Mouse (Mus musculus) hindbrain, embryonic 14.5 days (tissue): ENCODE data around the gene Bmt2. TPM values are rescaled to one million over a fixed set of nuclear protein-coding genes. Genes with fewer than 3 reads are reported as not detected.

Experiments
- ATAC-seq: fragments of 200-750 bp; cut with Nextera tagmentation; 2 replicates; pipeline ENCODE4 v1.8.0; 2017; ENCODE audit warnings: moderate number of reproducible peaks, mild to moderate bottlenecking, moderate TSS enrichment, moderate library complexity; ENCODE audit not compliant: low FRiP score
- DNase-seq: peaks from one replicate; pipeline ENCODE4 v3.0.0-alpha.2; 2015; ENCODE audit warnings: low spot score
- H3K27ac ChIP-seq: fragments of 300-500 bp; sonication (generic); 2 replicates; pipeline ENCODE4 v1.5.1; 2014; ENCODE audit warnings: mild to moderate bottlenecking, moderate library complexity
- H3K27me3 ChIP-seq: fragments of 300-500 bp; sonication (generic); 2 replicates; pipeline ENCODE4 v1.6.1; 2014; ENCODE audit warnings: mild to moderate bottlenecking, low read length, mixed read lengths; ENCODE audit not compliant: control insufficient read depth, insufficient read depth
- H3K36me3 ChIP-seq: fragments of 300-500 bp; sonication (generic); replicated peaks from 2 replicates; pipeline ENCODE4 v1.6.1; 2014; ENCODE audit not compliant: control insufficient read depth, insufficient read depth
- H3K4me1 ChIP-seq: fragments of 300-500 bp; sonication (generic); replicated peaks from 2 replicates; pipeline ENCODE4 v1.6.1; 2014; ENCODE audit warnings: antibody characterized with exemption, low read length, mixed read lengths; ENCODE audit not compliant: control insufficient read depth, insufficient read depth
- H3K4me2 ChIP-seq: fragments of 300-500 bp; sonication (generic); replicated peaks from 2 replicates; pipeline ENCODE4 v1.6.1; 2014; ENCODE audit warnings: mild to moderate bottlenecking, moderate library complexity
- H3K4me3 ChIP-seq: fragments of 300-500 bp; sonication (generic); replicated peaks from 2 replicates; pipeline ENCODE4 v1.5.1; 2014; ENCODE audit warnings: mild to moderate bottlenecking, low read length
- H3K9ac ChIP-seq: fragments of 300-500 bp; sonication (generic); 2 replicates; pipeline ENCODE4 v1.6.1; 2014
- H3K9me3 ChIP-seq: fragments of 300-500 bp; sonication (generic); 2 replicates; pipeline ENCODE4 v1.6.1; 2016; ENCODE audit warnings: low read length; ENCODE audit not compliant: control insufficient read depth
- WGBS: fragments of 180-500 bp; shearing (Covaris S2); extraction: QIAGEN DNeasy Blood & Tissue Kit; methylation state at CpG from one replicate; pipeline ENCODE4 v1.1.7; 2014; 5-methylcytosine and 5-hydroxymethylcytosine counted together
- polyA plus RNA-seq: library from polyadenylated mRNA; unstranded; fragments of >200 nt; fragmentation: Nextera tagmentation; extraction: Ambion mirVana; gene quantifications from 2 replicates; pipeline ENCODE4 v1.2.1, GENCODE M21; 2014

Bmt2 gene
- polyA plus RNA-seq, 1 experiment from 2014 or later = 25.0 TPM

DNA sequence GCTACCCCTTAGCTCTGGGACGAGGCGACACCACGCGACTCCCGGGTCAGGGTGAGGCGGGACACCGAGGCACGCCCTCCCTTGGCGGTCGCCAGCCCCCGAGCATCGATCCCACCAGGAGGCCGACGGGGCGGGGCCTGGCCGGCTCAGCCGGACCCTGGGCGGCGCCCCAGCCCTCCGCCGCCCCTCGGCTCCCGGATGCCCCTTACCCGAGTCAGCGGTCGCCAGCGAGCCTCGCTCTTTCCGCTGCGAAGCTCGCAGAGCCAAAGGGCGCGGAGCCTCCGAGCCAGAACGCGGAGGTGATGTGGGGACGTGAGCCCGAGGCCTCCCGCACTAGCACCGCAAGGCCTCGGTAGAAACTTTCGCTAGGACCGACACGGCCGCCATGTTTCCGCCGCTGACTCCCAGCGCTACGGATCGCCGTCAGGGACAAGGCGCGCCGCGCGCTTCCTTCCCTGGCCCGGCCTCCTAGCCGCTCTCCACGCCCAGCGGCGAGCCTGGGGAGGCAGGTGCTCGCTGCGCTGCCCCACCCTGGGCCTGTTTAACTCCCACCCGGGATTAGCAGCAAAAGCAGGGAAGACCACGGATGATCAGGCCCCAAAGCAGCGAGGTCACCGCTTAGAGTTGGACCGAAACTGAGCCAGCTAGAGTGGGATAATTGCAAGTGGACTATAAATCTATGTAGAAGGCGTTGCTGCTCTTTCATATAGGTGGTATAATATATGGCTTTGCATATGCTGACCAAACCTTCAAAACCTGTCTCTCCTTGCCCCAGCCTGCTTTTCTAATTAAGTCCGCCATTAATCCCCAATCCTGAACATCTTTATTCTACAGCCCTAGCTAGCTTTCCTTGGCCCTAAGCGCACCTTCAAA is 69.9 kb downstream of the Bmt2 start, which contains the start of gene Tmem168:
TSS of gene Tmem168 (minus strand) at position 480 of the 873 bp plus-strand sequence.
- WGBS = 2% methylated on average over 67 of the region's 71 CpGs
- Histone ChIP-seq H3K36me3 (0 out of 2 replicates have a peak, but pooled peaks cover 2% of the 10 kb centered on the region), H3K9ac (peak within 1 kb of the TSS; percentile 82), H3K27me3 (no peaks in the 10 kb centered on the region), H3K4me3 (peak within 1 kb of the TSS; percentile 72), H3K9me3 (no peaks in the 10 kb centered on the region), H3K27ac (peak within 1 kb of the TSS; percentile 91), H3K4me2 (peak within 1 kb of the TSS; percentile 65), H3K4me1 (peaks cover 10% of the 10 kb centered on the region)
- DNase-seq (peak; percentile 90), ATAC-seq (peak; percentile 96)

DNA sequence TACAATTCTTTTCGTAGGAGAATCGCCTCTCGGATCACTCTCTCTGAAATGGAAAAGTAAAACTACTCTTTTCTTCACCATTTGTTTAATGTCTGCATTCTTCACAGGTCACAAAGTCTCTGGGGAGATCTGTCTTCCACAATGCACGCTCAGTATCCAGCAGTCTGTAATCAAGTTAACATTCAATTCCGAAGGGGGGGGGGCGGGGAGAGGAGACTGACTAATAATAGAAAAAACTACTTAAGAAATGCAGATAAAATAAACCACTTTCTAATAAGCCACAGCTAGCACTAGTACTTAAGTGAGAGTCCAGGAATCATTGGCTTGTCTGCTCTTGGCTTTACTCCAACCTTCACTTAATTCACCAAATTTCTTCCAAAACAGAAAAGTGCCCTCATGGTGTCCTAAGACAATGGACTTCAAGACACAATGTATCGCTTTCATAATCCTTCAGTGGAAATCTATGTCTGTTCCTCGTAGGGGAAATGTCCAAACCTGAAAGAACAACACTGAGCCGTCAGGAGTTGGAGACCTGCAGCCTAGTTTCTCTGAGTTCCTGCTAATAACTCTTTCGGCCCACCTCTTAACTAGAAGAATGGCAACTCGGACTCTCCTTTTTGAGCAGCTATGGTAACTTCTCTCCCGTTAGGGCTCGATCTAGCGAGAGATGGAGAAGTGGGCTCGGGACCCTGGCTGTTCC is 70.7 kb downstream of the Bmt2 start:
- DNase-seq = peak; percentile 55
- H3K27me3 ChIP-seq = no peaks in the 10 kb centered on the region

DNA sequence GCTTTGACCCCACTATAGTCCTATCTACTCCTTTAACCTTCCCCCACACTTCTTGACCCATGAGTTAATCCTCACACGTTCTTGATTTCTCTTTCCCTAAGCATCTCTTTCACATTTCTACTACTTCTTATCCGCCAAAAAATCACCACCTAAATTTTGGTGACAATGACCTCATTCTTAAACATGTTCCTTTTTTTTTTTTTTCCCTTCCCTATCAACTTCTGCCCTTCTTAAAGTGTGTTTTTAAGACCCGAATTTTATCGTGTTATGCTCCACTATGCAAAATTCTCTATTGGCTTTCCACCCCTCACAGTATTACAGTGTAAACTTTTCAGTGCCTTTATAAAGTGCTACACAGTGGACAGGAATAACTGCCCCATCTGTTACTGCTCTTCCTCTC is 71.4 kb downstream of the Bmt2 start:
- Histone ChIP-seq H3K27ac (no peak overlapping the region), H3K4me1 (peaks cover 18% of the 10 kb centered on the region), H3K4me2 (peak overlapping the region; percentile 65), H3K36me3 (peaks cover 17% of the 10 kb centered on the region), H3K9me3 (no peaks in the 10 kb centered on the region), H3K9ac (peak overlapping the region; percentile 82), H3K27me3 (no peaks in the 10 kb centered on the region), H3K4me3 (peak overlapping the region; percentile 72)
- DNase-seq (no peak), ATAC-seq (no peak)
- WGBS = 84% methylated on average over 4 of the region's 4 CpGs

More for the DNA sequence above, 70.7 kb downstream of the Bmt2 start:
- Histone ChIP-seq H3K9ac (peak overlapping the region; percentile 82), H3K4me2 (peak overlapping the region; percentile 65), H3K36me3 (peaks cover 10% of the 10 kb centered on the region), H3K27ac (peak overlapping the region; percentile 91), H3K9me3 (no peaks in the 10 kb centered on the region), H3K4me1 (peaks cover 11% of the 10 kb centered on the region), H3K4me3 (peak overlapping the region; percentile 72)
- ATAC-seq = no peak; the same call in 1 of the 2 replicates
- WGBS = 12% methylated on average over 15 of the region's 15 CpGs

DNA sequence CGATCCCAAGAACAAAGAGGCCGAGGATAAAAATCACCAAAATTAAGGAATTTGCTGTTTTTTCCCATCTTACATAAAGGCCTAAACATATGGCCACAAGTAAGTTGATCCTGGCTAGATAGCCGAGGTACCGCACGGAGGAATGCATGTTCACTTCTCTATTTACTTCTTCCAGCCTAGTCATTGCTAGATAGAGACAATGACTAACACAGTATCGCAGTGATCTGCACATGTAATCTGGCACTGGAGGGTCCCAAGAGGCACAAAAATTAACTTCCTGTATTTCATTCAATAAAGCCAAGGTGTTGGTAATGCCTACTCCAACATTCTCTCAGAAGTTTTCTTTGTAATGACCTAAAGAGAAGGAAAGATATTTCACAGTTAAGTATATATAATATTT is 74.6 kb downstream of the Bmt2 start:
- ATAC-seq = no peak
- H3K9me3 ChIP-seq = no peaks in the 10 kb centered on the region
- 95% methylated on average over 6 of the region's 6 CpGs for WGBS

DNA sequence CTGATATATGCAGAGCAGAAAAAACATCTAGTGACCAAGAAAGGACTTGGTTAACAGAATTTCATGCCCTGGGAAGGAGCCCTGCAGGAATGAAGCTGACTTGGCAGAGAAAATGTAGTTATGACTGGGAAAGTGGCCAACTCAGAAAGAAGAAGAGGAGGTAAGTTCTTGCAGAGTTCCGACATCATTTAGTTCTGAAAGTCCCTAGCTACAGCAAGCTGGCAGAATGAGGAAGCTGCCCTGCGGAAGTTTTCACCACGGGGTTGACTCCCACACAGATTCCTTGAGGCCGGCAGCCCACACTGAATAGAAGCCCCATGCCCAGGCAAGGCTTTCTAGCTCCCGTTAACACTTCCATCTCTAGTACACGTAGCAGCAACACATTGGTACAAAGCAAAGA is 76.2 kb downstream of the Bmt2 start:
- no peak for ATAC-seq
- Histone ChIP-seq H3K9me3 (no peaks in the 10 kb centered on the region), H3K4me2 (no peak overlapping the region), H3K4me1 (peaks cover 10% of the 10 kb centered on the region), H3K27me3 (no peaks in the 10 kb centered on the region), H3K27ac (no peak overlapping the region), H3K36me3 (peaks cover 17% of the 10 kb centered on the region), H3K4me3 (no peak overlapping the region), H3K9ac (no peak overlapping the region)
- DNase-seq = peak; percentile 39
- WGBS = 61% methylated on average over 6 of the region's 6 CpGs

More for the DNA sequence above, 74.6 kb downstream of the Bmt2 start:
- peaks cover 15% of the 10 kb centered on the region for H3K4me1 ChIP-seq
- no peak overlapping the region for H3K27ac ChIP-seq
- no peak overlapping the region for H3K4me3 ChIP-seq
- H3K36me3 ChIP-seq = peaks cover 17% of the 10 kb centered on the region
- H3K27me3 ChIP-seq = no peaks in the 10 kb centered on the region
- H3K4me2 ChIP-seq = no peak overlapping the region
- no peak overlapping the region for H3K9ac ChIP-seq
- no peak for DNase-seq

DNA sequence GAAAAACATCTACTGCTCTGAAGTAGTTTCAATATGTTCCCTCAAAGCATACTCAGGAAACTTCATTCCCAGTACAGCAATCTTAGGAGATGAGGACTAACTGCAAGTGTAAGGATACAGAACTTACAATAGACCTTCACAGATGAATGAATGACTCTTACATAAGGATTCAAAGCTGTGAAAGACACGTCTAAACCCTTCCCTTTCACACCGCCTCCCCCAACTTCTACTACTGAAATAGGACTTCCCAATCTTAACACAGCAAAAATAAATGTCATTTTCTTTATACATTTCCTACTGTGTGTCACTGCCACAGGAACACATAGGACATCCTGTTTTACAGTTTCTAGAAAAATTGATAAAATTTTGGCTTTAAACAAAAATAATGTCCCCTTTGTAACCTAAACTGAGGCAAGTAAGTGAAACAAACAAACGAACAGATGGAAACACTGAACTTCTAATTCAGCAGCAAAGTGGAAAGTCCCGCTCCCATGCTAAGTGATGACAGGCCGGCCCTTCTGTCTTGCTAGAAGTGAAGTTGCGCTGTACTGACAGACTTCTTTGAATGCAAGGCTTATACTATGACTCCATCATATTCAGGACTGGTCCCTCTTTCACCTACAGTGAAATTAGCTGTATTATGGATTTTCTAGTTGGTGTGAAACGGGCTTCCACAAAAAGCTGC is 79.4 kb downstream of the Bmt2 start:
- 82% methylated on average over 7 of the region's 7 CpGs for WGBS
- H3K9ac ChIP-seq = no peak overlapping the region
- H3K4me2 ChIP-seq = no peak overlapping the region
- peaks cover 9% of the 10 kb centered on the region for H3K4me1 ChIP-seq
- H3K27me3 ChIP-seq = no peaks in the 10 kb centered on the region
- DNase-seq (no peak), ATAC-seq (no peak)
- H3K9me3 ChIP-seq = no peaks in the 10 kb centered on the region
- H3K36me3 ChIP-seq = peaks cover 28% of the 10 kb centered on the region
- H3K27ac ChIP-seq = no peak overlapping the region
- no peak overlapping the region for H3K4me3 ChIP-seq

DNA sequence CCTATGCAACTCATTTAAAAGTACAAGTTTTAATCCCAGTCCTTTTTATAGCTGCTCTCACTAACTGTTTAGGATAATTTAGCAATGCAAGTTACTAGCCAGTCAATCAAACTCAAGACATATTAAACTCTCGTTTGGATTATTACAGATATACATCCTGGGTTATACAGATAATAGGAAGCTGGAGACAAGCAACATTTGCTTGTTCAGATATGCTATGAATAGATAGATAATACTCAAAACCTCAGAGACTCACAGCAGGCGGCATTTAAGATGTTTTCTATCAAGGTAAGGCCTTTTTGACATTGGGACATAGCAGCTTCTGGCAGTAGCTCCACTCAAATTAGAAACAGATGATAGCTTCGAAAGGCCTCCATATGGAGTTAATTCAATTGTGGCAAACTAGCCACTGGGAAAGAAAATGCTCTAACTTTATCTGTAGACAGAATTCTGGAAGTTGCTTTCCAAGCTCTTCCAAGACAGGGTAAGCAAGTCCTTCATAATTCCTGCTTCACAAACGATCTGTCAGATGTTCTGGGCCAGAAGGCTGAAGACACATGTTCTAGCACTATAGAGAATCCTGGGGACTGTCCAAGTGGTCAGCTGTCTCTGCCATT is 84.9 kb downstream of the Bmt2 start:
- Histone ChIP-seq H3K4me2 (no peak overlapping the region), H3K9me3 (no peaks in the 10 kb centered on the region), H3K4me1 (no peaks in the 10 kb centered on the region), H3K27me3 (no peaks in the 10 kb centered on the region), H3K4me3 (no peak overlapping the region), H3K36me3 (peaks cover 36% of the 10 kb centered on the region), H3K27ac (no peak overlapping the region), H3K9ac (no peak overlapping the region)
- WGBS = 87% methylated on average over 4 of the region's 4 CpGs
- no peak for DNase-seq
- no peak for ATAC-seq

DNA sequence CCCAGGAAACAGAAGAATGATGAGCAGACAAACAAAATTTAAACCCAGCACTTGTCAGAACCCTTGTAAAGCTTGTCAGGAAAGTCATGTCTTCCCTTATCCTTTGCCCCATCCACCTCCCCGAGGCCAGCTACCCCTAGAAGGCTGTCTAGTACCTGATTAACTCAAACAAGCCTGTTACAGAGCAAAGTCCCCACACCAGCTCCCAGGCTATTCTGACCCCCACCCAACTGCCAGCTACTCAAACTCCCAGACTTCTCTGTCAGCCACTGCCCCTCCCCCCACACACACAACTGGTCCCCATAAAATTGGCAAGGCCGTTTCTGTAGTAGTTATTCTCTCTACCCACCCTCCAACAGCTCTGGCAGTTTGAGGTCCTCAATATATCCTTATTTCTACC is 91.2 kb downstream of the Bmt2 start:
- Histone ChIP-seq H3K4me3 (no peak overlapping the region), H3K4me2 (no peak overlapping the region), H3K4me1 (no peaks in the 10 kb centered on the region), H3K27ac (no peak overlapping the region), H3K9ac (no peak overlapping the region), H3K36me3 (peaks cover 24% of the 10 kb centered on the region), H3K9me3 (no peaks in the 10 kb centered on the region), H3K27me3 (no peaks in the 10 kb centered on the region)
- WGBS = 51% methylated on average over 2 of the region's 2 CpGs
- ATAC-seq (no peak), DNase-seq (no peak)
